ENCODE assay signal across 16 mouse cellular contexts in the genomic region with DNA sequence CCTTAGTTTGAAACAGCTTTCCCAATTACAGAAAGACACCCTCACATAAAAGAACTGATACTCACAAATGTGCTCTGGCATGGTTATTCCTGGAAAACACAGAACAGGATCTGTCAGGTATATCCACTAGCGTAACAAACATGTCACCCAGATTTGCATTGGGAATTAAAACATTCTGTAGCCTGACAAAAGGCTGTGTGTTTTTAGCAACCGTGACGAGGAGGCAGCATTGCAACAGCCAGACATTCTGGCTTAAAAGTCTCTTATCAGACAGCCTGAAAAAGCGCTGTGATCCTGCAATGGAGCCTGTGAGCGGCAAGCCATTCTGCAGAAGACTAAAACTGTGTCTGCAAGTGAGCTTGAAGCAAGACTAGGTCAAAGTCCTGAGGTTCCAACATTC.
DNase-seq lines count a peak whose midpoint lies in the region; ATAC-seq and TF ChIP-seq lines count a peak whose summit lies in the region.
"Had no signal": no experiment of that assay in that cellular context is flagged by ENCODE, and none has a peak within 500 bp of the region (broad histone marks: within the 10 kb centered on the region; RNA-seq: fewer than 3 reads in every experiment).

No protein-coding gene starts in this region.

- intact Hi-C loops in heart, postnatal 36 days (cut with DNase I), result no loop called here

- DNase-seq in embryonic facial prominence, embryonic 11.5 days (ENCODE audit: low spot score), result peak; percentile 49
- no peak for DNase-seq in embryonic facial prominence, embryonic 10.5 days (ENCODE audit: low spot score)
- no peak for DNase-seq in heart, postnatal 36 days
- peak; percentile 21 for DNase-seq in lung, embryonic 14.5 days
- no peak for DNase-seq in lung, postnatal 4 days
- no peak for DNase-seq in c-Kit-positive CD71-positive TER-119-positive erythroid progenitor cells, embryonic 14.5 days (ENCODE audit: low spot score)
- DNase-seq: adrenal gland, postnatal 25 days; cerebellum, postnatal 36 days; gastrocnemius, postnatal 25 days; kidney, adult 18-20 months; kidney, postnatal 25 days; right cerebral cortex, postnatal 25 days; thymus, postnatal 36 days had no signal

- no peaks in the 10 kb centered on the region for H3K9me3 ChIP-seq in embryonic facial prominence, embryonic 11.5 days (replicated peaks; ENCODE audit: control insufficient read depth, low read length)
- no peaks in the 10 kb centered on the region for H3K9me3 ChIP-seq in embryonic facial prominence, embryonic 10.5 days
- H3K9me3 ChIP-seq in heart, embryonic 14.5 days (ENCODE audit: control insufficient read depth, low read length), result no peaks in the 10 kb centered on the region
- H3K9me3 ChIP-seq in lung, embryonic 14.5 days (ENCODE audit: low read depth, low read length), result no peaks in the 10 kb centered on the region
- no peaks in the 10 kb centered on the region for H3K9me3 ChIP-seq in midbrain, embryonic 15.5 days
- H3K9me3 ChIP-seq: liver, embryonic 12.5 days had no signal

- H3K9ac ChIP-seq in embryonic facial prominence, embryonic 11.5 days (replicated peaks; ENCODE audit: low read length), result no peak overlapping the region
- no peak overlapping the region for H3K9ac ChIP-seq in heart, embryonic 14.5 days (ENCODE audit: low read length)
- H3K9ac ChIP-seq in lung, embryonic 14.5 days, result no peak overlapping the region
- H3K9ac ChIP-seq in midbrain, embryonic 15.5 days, result no peak overlapping the region
- H3K9ac ChIP-seq: liver, embryonic 12.5 days had no signal

- H3K27ac ChIP-seq in embryonic facial prominence, embryonic 11.5 days (replicated peaks; ENCODE audit: low read depth, low read length), result no peak overlapping the region
- no peak overlapping the region for H3K27ac ChIP-seq in embryonic facial prominence, embryonic 10.5 days (replicated peaks)
- H3K27ac ChIP-seq in heart, embryonic 14.5 days (replicated peaks in 1 of 2; ENCODE audit: control insufficient read depth in 1 of 2, insufficient read depth in 1 of 2, low read depth in 2 of 2, low read length in 2 of 2), result no peak overlapping the region; a peak in 2 of 4 replicates
- no peak overlapping the region for H3K27ac ChIP-seq in lung, embryonic 14.5 days (ENCODE audit: low read depth)
- no peak overlapping the region for H3K27ac ChIP-seq in midbrain, embryonic 15.5 days
- H3K27ac ChIP-seq: liver, embryonic 12.5 days had no signal

- H3K4me2 ChIP-seq in embryonic facial prominence, embryonic 11.5 days (ENCODE audit: low read depth, low read length), result no peak overlapping the region
- H3K4me2 ChIP-seq in heart, embryonic 14.5 days (ENCODE audit: low read length), result peak overlapping the region; percentile 40
- H3K4me2 ChIP-seq in lung, embryonic 14.5 days, result no peak overlapping the region
- 0 out of 2 replicates have a peak overlapping the region, but pooled peaks have one; percentile 10 for H3K4me2 ChIP-seq in midbrain, embryonic 15.5 days
- H3K4me2 ChIP-seq: liver, embryonic 12.5 days had no signal

- no peaks in the 10 kb centered on the region for H3K27me3 ChIP-seq in embryonic facial prominence, embryonic 11.5 days (ENCODE audit: control insufficient read depth, insufficient read depth, low read length)
- no peaks in the 10 kb centered on the region for H3K27me3 ChIP-seq in embryonic facial prominence, embryonic 10.5 days (replicated peaks; ENCODE audit: low read depth, poor library complexity, severe bottlenecking)
- H3K27me3 ChIP-seq in heart, embryonic 14.5 days (ENCODE audit: control insufficient read depth, insufficient read depth, low read length), result no peaks in the 10 kb centered on the region
- H3K27me3 ChIP-seq in lung, embryonic 14.5 days (ENCODE audit: insufficient read depth, low read length), result no peaks in the 10 kb centered on the region
- H3K27me3 ChIP-seq in midbrain, embryonic 15.5 days (replicated peaks), result no peaks in the 10 kb centered on the region
- H3K27me3 ChIP-seq: liver, embryonic 12.5 days had no signal

- H3K4me3 ChIP-seq in embryonic facial prominence, embryonic 11.5 days (ENCODE audit: low read depth, low read length), result no peak overlapping the region
- no peak overlapping the region for H3K4me3 ChIP-seq in embryonic facial prominence, embryonic 10.5 days
- H3K4me3 ChIP-seq in heart, embryonic 14.5 days (ENCODE audit: control insufficient read depth in 1 of 2, insufficient read depth in 1 of 2, low read depth in 1 of 2, low read length in 2 of 2), result no peak overlapping the region
- H3K4me3 ChIP-seq in lung, embryonic 14.5 days (ENCODE audit: low read depth, low read length), result no peak overlapping the region
- no peak overlapping the region for H3K4me3 ChIP-seq in midbrain, embryonic 15.5 days
- H3K4me3 ChIP-seq: liver, embryonic 12.5 days had no signal

- H3K36me3 ChIP-seq in embryonic facial prominence, embryonic 11.5 days (replicated peaks; ENCODE audit: control insufficient read depth, insufficient read depth, low read depth, low read length), result no peaks in the 10 kb centered on the region
- H3K36me3 ChIP-seq in embryonic facial prominence, embryonic 10.5 days (replicated peaks), result no peaks in the 10 kb centered on the region
- H3K36me3 ChIP-seq in heart, embryonic 14.5 days (ENCODE audit: control insufficient read depth, insufficient read depth, low read length), result no peaks in the 10 kb centered on the region
- H3K36me3 ChIP-seq in lung, embryonic 14.5 days (ENCODE audit: insufficient read depth), result no peaks in the 10 kb centered on the region
- no peaks in the 10 kb centered on the region for H3K36me3 ChIP-seq in midbrain, embryonic 15.5 days (replicated peaks)
- H3K36me3 ChIP-seq: liver, embryonic 12.5 days had no signal

- ATAC-seq in embryonic facial prominence, embryonic 11.5 days (replicated peaks; ENCODE audit: insufficient number of reproducible peaks, low FRiP score, low TSS enrichment, low read depth), result no peak
- ATAC-seq in heart, embryonic 14.5 days (ENCODE audit: insufficient number of reproducible peaks, insufficient read depth, low FRiP score, low read depth), result no peak
- no peak for ATAC-seq in lung, embryonic 14.5 days (ENCODE audit: insufficient read depth)
- ATAC-seq in midbrain, embryonic 15.5 days (replicated peaks), result 0 out of 2 replicates have a peak, but pooled peaks have one; percentile 52
- ATAC-seq: liver, embryonic 12.5 days had no signal

- TF ChIP-seq CTCF in lung, embryonic 14.5 days (IDR thresholded peaks at IDR 0.05; ENCODE audit: low read depth), result no peak

- no peaks in the 10 kb centered on the region for H3K4me1 ChIP-seq in embryonic facial prominence, embryonic 11.5 days (ENCODE audit: control insufficient read depth, insufficient read depth, low read length)
- peaks cover 7% of the 10 kb centered on the region; the same call in 1 of the 2 replicates for H3K4me1 ChIP-seq in embryonic facial prominence, embryonic 10.5 days
- H3K4me1 ChIP-seq in heart, embryonic 14.5 days (ENCODE audit: control insufficient read depth in 2 of 2, insufficient read depth in 2 of 2, low read length in 2 of 2), result 0 out of 4 replicates have a peak, but pooled peaks cover 0 to 4% of the 10 kb centered on the region in 2 experiments
- H3K4me1 ChIP-seq in lung, embryonic 14.5 days (ENCODE audit: insufficient read depth), result no peaks in the 10 kb centered on the region
- no peaks in the 10 kb centered on the region for H3K4me1 ChIP-seq in midbrain, embryonic 15.5 days
- H3K4me1 ChIP-seq: liver, embryonic 12.5 days had no signal

- WGBS in embryonic facial prominence, embryonic 11.5 days, result 46% methylated on average over 5 of the region's 5 CpGs
- 48% methylated on average over 5 of the region's 5 CpGs for WGBS in embryonic facial prominence, embryonic 10.5 days
- 17% methylated on average over 5 of the region's 5 CpGs for WGBS in heart, embryonic 14.5 days
- 42% methylated on average over 5 of the region's 5 CpGs for WGBS in lung, embryonic 14.5 days
- WGBS in midbrain, embryonic 15.5 days, result 36% methylated on average over 5 of the region's 5 CpGs

Comparison
In these comparisons a context has a peak if more than half of its experiments do, and no peak if none do; other contexts are left out.
1. DNase-seq: peak in embryonic facial prominence, embryonic 11.5 days (single experiment) and lung, embryonic 14.5 days (single experiment); none in embryonic facial prominence, embryonic 10.5 days (single experiment), heart, postnatal 36 days (0 of 2), lung, postnatal 4 days (0 of 2) and c-Kit-positive CD71-positive TER-119-positive erythroid progenitor cells, embryonic 14.5 days (single experiment).
2. H3K4me2 ChIP-seq: peak in heart, embryonic 14.5 days (single experiment) and midbrain, embryonic 15.5 days (single experiment); none in embryonic facial prominence, embryonic 11.5 days (single experiment) and lung, embryonic 14.5 days (single experiment).